Mouse (Mus musculus): ENCODE results near the gene Ahcyl2.

The Ahcyl2 gene

DNA sequence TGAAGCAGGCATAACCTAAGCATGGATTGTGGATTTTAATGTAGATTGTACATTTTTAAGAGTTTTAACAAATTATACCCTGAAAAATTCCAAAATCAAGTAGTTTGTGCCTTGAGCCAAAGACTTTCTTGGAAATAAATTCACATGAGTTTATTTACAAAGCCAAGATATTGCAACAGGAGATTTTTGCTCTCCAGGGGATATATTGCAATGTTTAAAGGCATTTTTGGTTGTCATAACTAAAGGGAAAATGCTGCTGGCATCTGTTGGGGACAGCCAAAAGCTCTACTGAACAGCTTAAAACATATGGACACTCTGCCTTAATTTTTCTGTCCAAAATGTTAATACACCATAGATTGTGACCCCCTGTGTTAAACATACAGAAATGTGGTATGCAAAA lies 146.3 kb downstream of the Ahcyl2 start:
- DNase-seq, result no peak

DNA sequence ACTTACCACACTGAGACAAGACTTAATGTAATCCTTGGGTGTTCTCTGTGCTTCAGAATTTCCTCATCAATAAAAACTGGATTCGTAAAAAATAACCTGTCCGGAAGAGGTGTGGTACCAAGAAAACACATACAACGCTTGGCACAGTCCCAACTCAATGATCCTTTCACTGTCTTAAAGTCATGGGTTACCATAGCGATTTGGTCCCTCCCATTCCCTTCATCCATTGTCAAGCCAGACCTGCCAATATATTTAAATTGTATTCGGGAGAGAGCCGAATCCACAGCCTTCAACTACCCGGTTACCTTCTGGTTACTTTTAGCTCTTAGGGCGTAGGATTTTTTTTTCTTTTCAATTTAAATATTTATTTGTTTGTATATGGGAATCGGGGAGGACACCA lies 148.0 kb downstream of the Ahcyl2 start:
- DNase-seq, result peak in 1 of 2 experiments; percentile 29

DNA sequence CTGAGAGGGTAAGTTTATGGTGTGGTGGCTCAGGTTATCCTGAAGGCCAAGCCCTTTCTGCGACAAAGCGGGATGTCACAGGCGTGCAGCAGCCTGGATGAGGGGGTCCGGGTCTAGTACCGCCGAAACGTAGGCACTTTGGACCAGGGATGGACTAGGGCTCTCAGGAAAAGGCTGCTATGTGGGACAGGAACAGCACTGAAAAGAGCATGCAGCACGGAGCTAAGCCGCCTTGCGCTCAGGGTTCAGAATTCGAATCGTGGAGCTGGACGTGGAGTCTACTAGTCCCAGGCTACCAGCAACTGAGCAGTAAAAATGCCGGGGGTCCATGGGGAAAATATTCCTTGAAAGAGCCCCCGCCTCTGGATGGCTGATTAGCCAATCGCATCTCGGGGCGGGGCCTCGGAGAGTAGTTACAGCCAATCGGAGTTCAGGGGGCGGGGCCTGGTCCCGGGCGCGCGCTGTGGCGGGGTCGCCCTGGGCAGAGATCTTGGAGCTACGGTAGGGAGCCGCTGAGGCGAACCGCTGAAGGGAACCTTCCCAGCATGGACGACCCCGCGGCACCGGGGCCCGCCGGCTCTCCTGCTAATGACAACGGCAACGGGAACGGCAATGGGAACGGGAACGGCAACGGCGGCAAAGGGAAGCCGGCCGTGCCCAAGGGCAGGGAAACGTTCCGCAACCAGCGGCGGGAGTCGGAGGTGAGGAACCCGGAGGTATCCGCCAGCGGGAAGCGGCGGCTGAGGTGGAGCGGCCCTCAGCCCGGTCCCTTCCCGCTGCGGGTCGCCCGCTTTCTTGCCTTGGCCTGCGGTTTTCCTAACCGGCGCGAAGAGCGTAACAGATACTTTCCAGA lies 148.9 kb downstream of the Ahcyl2 start, which contains the start of gene Strip2:
Gene Strip2, plus strand, starts transcription at position 483 of the 853 bp plus-strand sequence.
- peak; percentile 98 to 99 for DNase-seq

DNA sequence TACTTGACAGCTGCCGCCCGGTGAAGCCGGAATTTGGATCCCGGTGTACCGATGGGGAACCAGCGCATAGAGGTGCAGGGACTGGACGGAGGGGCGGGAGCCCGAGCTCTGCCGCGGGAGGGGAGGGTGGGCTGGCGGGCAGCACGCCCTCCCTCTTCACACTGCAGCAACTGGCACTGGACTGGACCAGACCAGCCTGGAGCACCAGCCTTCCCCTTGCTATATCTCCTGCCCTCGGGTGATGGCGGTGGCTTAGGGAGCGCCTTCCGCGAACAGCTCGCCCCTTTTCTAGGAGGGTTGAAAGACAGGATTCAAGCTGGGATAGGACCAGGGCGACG lies 149.5 kb downstream of the Ahcyl2 start:
- DNase-seq, result peak in 1 of 2 experiments; percentile 66

DNA sequence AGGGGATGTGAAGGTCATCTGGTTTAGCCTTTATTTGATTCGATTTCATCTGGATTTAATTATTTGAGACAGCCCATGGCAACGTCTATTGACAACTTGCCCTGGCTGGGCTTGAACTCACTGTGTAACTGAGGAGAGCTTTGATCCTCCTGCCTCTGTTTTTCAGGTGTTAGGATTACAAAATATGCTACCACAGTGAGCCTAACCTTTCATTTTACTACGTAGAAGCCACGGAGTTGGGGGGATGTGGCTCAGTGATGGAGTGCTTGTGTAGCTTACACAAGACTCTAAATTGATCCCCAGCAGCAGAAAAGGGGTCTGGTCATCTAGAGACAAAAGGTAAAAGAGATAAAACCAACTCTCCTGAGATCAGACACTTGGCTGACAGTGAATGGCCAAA lies 150.1 kb downstream of the Ahcyl2 start:
- DNase-seq, result no peak

DNA sequence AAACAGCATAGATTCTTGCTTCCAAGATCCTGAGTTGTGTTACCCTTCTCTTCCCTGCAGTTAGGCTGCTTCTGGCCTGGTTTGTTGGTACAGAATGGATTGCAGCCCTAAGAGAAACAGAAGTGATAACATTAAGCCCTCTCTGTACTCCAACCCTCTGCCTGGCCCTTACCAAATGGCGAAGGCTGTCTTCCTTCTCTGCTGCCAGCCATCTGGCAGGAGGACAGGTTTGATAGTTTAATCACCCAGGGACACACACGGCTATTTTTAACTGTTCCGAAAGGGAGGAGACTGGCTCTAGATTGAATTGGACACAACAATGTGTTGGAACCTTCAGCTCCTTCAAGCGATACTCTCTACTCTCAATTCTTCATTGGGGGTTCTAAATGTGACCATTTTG lies 155.7 kb downstream of the Ahcyl2 start:
- DNase-seq, result peak; percentile 80 to 84

DNA sequence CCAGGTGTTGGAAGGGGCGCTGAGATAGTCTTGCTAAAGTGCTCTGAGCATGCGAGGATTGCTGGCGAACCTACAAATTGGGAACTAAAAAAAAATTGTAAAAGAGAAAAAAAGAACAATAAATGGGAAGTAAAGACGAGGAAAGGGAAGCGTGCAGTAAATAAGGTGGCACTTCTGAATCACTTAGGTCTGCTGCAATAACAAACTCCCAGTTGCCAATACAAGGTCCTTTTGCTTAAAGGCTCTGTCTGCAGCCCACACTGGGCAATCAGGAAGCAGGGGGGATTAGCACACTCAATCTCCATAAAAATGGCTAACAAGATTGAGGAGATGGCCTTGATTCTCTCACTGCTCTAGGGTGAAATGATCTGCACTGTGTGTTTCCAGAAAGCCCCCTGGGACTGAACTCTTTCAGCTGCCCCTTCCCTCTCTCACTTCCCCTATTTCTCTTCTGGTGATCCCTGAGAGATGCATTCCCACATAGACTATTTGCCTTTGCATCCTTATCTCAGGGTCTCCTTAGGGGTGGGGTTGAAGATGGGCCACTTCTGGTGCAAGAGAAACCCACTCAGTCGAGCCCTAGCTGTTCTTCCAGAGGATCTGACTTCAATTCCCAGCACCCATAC lies 157.9 kb downstream of the Ahcyl2 start:
- no peak for DNase-seq

DNA sequence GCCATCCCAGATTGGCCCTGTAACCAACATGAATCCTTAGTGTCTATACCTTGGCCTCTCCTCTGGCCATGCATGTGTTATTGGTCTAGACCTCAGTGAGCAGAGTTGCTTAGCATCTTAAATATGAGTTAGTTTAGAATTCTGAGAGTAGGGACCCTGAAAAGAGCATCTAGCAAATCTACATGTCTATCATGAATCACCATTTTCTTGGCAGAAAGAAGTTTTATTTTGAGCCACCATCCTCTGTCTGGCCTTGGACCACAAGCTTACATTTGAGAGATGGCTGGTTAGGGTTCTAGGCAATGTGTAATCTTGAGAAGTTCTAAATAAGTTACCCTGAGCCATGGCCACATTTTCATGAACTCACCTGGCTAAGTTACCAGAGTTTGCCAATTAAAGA lies 162.3 kb downstream of the Ahcyl2 start:
- no peak for DNase-seq

DNA sequence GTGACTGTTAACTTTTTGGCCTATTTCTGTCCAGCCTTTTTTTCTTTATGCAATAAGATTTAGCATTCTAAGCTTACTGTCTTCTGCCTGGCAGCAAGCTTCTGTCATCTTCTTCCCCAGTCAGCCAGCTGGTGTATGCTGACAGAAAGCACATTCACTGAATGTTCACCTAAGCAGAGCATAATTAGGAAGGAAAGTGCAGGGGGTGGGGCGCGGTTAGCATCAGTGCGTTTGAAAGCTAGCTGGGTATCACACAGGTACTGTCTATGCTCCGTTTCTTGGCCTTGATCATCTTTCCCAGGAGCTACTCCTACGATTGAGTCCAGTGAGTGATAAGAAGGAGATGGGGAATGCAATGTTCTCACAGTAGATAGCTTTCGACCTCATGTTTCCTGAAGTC lies 162.9 kb downstream of the Ahcyl2 start:
- peak in 1 of 2 experiments; percentile 20 for DNase-seq

DNA sequence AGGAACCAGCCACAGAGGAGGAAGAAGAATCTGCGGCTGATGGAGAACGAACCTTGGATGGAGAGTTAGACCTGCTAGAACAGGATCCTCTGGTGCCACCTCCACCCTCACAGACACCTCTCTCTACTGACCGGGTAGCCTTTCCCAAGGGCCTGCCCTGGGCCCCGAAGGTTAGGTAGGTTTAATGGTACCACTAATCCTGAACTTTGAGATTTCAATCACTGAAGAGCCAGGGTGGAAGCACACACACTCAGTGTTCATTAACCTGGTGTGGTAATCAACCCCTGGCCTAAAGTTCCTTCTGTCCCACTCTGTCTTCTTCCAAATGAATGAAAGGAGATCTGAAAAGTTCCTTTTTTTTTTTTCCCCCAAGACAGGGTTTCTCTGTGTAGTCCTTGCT lies 163.4 kb downstream of the Ahcyl2 start:
- no peak for DNase-seq

DNA sequence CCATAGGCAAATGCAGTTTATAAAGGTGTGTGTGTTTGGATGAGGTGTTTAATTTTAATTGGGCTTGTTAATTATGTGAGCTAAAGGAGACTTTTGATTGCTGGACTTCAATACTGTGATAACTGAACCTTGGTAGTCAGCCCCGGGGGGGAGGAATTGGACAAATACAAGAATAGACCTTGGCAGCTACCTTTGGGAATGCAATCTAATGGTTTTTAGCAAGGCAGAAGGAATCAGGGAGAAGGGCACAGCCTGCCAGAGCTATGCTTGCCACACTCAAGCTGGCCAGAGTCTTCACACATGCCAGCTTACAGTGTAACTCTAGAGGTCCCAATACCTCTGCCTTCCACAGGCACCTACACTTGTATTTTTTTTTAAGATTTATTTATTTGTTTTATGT lies 167.9 kb downstream of the Ahcyl2 start:
- peak; percentile 52 to 53 for DNase-seq

DNA sequence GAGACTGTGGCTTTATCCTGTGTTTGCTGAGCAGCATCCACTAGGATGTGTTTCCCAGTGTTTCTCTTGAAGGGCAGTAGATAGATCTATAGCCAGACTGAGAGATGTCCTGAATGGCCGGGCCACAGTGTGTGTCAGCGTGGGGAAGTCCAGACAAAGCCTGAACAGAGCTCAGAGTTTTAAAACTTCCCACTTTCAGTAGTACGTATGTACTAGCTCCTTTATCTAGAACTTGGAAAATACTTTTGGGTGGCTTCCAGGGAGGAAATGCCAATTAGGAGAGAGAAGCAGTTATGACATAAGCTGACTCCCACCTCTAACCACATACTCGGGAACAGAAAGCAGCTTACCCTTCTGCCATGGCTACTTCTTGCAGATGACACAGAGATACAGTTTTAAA lies 172.6 kb downstream of the Ahcyl2 start:
- DNase-seq, result no peak

DNA sequence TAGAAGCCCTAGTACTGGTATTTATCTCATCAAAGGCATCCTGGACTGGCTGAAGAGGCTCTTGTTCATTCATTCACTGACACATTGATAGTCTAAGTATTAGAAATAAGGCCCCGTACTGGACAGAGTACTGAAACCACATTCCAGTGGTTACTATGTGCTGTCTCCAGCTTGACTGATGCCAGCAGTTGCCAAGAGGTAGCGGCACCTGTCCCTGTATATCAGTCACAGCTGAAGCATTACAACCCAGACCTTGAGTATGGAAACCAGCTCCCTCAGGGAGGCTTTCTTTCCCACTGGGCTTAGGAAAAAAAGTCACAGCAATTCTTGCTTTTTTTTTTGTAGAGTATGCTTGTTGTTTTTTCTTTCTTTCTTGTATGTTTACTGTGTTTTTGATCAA lies 173.2 kb downstream of the Ahcyl2 start:
- DNase-seq, result no peak

DNA sequence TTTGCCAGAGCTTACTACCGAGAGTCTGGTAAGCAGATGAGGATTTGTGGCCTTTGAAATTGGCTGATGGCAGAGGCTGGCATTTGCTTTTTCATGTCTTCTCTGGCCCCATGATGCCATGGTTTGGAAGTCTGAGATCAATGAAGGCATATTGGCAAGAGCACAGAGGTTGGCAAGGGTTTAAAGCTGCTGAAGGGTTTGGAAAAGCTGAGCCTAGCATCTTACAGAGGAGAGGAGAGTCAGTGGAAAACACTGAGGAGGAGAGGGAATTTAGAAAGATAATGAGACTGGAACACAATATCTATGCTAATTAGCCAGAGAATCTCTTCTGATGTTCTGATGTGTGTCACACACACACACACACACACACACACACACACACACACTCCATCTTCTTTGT lies 176.7 kb downstream of the Ahcyl2 start:
- DNase-seq, result no peak

DNA sequence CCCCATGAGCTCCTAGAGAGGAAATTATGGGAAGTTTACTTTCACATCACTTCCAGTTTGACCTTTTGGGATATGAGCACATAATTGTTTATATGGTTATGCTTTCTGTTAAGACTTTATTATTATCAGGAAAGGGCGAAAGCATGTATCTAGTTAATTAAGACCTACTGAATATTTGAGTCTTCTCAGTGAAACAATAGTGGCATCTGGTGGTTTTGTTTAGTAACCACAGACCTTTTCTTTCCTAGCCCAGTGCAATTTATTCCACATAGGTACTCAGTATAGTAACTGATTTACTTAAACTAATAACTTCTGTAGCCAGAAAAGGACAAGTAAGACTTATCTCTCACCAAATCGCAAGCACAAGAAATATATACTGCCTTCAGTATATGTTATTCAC lies 178.8 kb downstream of the Ahcyl2 start:
- no peak for DNase-seq

DNA sequence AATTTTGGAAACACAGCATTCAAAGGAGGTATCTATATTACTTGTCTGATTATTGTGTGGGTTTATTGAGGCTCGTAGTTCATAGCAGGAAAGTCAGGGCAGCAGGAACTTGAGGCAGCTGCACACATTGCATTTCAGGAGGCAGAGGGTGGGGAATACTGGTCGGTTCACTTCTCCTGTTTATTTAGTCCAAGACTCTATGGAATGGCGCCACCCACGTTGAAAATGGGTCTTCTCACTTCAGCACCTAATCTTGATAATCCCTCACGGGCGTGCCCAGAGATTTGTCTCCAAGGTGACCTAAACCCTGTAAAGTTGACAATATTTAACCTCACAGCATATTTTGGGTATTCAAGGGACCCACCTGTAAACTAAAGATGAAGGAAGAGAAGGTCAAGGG lies 180.0 kb downstream of the Ahcyl2 start:
- no peak for DNase-seq

DNA sequence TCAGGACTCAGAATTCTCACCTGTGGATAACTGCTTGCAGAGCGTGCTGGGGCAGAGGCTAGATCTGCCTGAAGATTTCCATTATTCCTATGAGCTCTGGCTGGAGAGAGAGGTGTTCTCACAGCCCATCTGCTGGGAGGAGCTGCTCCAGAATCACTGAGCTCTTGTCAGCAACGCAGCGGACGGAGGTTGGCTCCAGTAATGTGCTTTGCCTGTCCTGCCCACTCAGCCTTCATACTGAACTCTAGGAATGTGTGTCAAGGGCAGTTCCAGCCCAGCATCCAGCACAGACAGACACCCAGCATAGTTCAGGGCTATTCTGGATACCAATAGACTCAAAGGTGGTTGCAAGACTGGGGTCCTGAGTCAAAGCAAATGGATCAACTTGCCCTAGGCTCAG lies 188.9 kb downstream of the Ahcyl2 start:
- DNase-seq, result no peak

DNA sequence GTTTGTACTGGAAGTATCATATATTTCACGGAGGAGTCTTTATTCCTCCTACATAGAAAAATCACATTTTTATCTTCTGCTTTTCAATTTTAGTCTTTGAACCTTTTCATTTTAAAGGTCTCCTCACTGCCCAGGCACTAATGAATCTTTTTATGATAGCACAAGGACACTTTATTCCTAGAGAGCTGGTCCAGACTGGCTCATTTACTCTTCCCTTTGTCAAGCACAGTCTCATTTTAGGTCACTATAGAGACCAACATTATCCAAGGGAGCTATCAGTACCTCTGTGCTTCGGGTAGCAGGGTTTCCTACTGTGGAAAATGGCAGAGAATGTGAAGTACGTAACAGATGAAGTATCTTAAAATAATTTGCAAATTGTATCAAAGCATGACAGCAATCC lies 190.9 kb downstream of the Ahcyl2 start:
- no peak for DNase-seq

DNA sequence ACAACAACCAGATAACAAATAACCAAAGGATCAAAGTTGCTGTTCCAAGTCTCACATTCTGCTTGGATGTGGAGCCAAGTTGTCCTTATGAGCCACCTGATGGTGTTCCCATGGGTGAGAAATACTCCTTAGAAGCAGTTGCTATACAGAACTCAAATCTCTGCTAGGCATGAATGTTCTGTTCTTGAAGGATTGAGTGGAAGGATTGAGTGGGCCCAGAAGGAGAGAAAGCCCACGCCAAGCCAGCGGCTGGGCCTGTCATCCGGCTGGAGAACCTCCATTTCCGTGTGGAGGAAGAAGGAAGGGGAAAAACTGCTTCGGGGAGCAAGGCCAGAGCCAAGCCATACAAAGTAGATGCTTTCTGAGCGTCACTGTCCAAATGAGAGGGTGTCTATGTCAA lies 193.3 kb downstream of the Ahcyl2 start:
- no peak for DNase-seq
